In genomic region chr19:15903508-15904480, GRCm38 (mm10) we compare ENCODE assay signal across 9 mouse cellular contexts. TPM values are rescaled to one million over a fixed set of nuclear protein-coding genes. Genes with fewer than 3 reads are reported as not detected.
A peak's percentile ranks its signal among the peaks of the same experiment; 100 is the strongest.
DNase-seq lines count a peak whose midpoint lies in the region; ATAC-seq lines count a peak whose summit lies in the region.
"Had no signal": no experiment of that assay in that cellular context is flagged by ENCODE, and none has a peak within 500 bp of the region (broad histone marks: within the 10 kb centered on the region; RNA-seq: fewer than 3 reads in every experiment).

No protein-coding gene starts in this region.

- intact Hi-C loops in heart, postnatal 14 days (cut with DNase I) = no loop called here
- intact Hi-C loops in gastrocnemius, postnatal 14 days (cut with DNase I; ENCODE audit: low total_unique reads) = no loop called here

- peaks cover 14% of the 10 kb centered on the region for H3K4me1 ChIP-seq in hindbrain, embryonic 12.5 days
- peaks cover 6% of the 10 kb centered on the region for H3K4me1 ChIP-seq in liver, embryonic 15.5 days (replicated peaks)

- ATAC-seq in hindbrain, embryonic 12.5 days (ENCODE audit: low FRiP score) = peak; percentile 82
- ATAC-seq in liver, embryonic 15.5 days (ENCODE audit: insufficient read depth) = no peak; the same call in 1 of the 2 replicates

- peaks cover 24% of the 10 kb centered on the region for H3K36me3 ChIP-seq in hindbrain, embryonic 12.5 days
- peaks cover 55% of the 10 kb centered on the region for H3K36me3 ChIP-seq in liver, embryonic 15.5 days (replicated peaks)

- no peaks in the 10 kb centered on the region for H3K9me3 ChIP-seq in hindbrain, embryonic 12.5 days (replicated peaks)
- H3K9me3 ChIP-seq in liver, embryonic 15.5 days (replicated peaks) = no peaks in the 10 kb centered on the region
- H3K9me3 ChIP-seq: G1E had no signal

- 32% methylated on average over 20 of the region's 20 CpGs for WGBS in hindbrain, embryonic 12.5 days
- WGBS in liver, embryonic 15.5 days (ENCODE audit: insufficient replicate concordance) = 48% methylated on average over 20 of the region's 20 CpGs

- peak overlapping the region; percentile 52 for H3K27ac ChIP-seq in hindbrain, embryonic 12.5 days
- peak overlapping the region; percentile 4; the same call in 1 of the 2 replicates for H3K27ac ChIP-seq in liver, embryonic 15.5 days (replicated peaks)

- DNase-seq in testis, postnatal 10 days (ENCODE audit: low spot score) = peak; percentile 28
- no peak for DNase-seq in testis, postnatal 14 days (ENCODE audit: low spot score)
- no peak for DNase-seq in gastrocnemius, adult 8-10 months (ENCODE audit: low spot score in 2 of 2)
- DNase-seq in heart, postnatal 14 days = no peak
- DNase-seq in gastrocnemius, postnatal 4 days (ENCODE audit: low spot score in 2 of 2) = no peak
- DNase-seq in gastrocnemius, postnatal 14 days = no peak

- H3K4me2 ChIP-seq in hindbrain, embryonic 12.5 days (replicated peaks) = peak overlapping the region; percentile 31
- H3K4me2 ChIP-seq in liver, embryonic 15.5 days = no peak overlapping the region

- H3K27me3 ChIP-seq in hindbrain, embryonic 12.5 days = no peaks in the 10 kb centered on the region
- H3K27me3 ChIP-seq in liver, embryonic 15.5 days = no peaks in the 10 kb centered on the region

- H3K4me3 ChIP-seq in hindbrain, embryonic 12.5 days = no peak overlapping the region
- H3K4me3 ChIP-seq in liver, embryonic 15.5 days (replicated peaks) = no peak overlapping the region

- H3K9ac ChIP-seq in hindbrain, embryonic 12.5 days = no peak overlapping the region
- no peak overlapping the region for H3K9ac ChIP-seq in liver, embryonic 15.5 days

RNA-seq across cellular contexts. Expression of gene Psat1, which starts 43.3 kb away (rescaled TPM):
- polyA plus RNA-seq in hindbrain, embryonic 12.5 days (2016; fragmentation: Nextera tagmentation; extraction: Ambion mirVana) = 96.0 and 98.2 TPM in 2 replicates
- polyA plus RNA-seq in liver, embryonic 15.5 days (2015; fragmentation: Nextera tagmentation; extraction: Ambion mirVana) = 169 and 208 TPM in 2 replicates
- 1 to 10 TPM in 2 of 4 experiments, under 1 TPM in 2; 0.87 to 1.9 (median 1.0) TPM for total RNA-seq in gastrocnemius, adult 8-10 months (2022)
- total RNA-seq in heart, postnatal 14 days (2021) = 1 to 10 TPM; 4.8 to 6.3 TPM
- total RNA-seq in gastrocnemius, postnatal 4 days (2021) = 10 to 100 TPM; 45.7 to 56.4 TPM
- total RNA-seq in gastrocnemius, postnatal 14 days (2021) = 10 to 100 TPM in 1 of 2 experiments, 1 to 10 TPM in 1; 7.3 to 12.1 TPM
